Mouse (Mus musculus) E14TG2a.4 (cell line): ENCODE data around the gene Scrt2.

Experiments
- CTCF ChIP-seq: conservative IDR thresholded peaks from 2 replicates; pipeline ENCODE4 v1.5.1; 2014; ENCODE audit warnings: low read length
- NANOG ChIP-seq: IDR thresholded peaks from 2 replicates; pipeline ENCODE4 v1.6.1; 2014; ENCODE audit warnings: borderline replicate concordance, low read length, mixed read lengths
- POU5F1 ChIP-seq: IDR thresholded peaks from 2 replicates; pipeline ENCODE4 v1.6.1; 2014; ENCODE audit warnings: low read length, borderline replicate concordance

DNA sequence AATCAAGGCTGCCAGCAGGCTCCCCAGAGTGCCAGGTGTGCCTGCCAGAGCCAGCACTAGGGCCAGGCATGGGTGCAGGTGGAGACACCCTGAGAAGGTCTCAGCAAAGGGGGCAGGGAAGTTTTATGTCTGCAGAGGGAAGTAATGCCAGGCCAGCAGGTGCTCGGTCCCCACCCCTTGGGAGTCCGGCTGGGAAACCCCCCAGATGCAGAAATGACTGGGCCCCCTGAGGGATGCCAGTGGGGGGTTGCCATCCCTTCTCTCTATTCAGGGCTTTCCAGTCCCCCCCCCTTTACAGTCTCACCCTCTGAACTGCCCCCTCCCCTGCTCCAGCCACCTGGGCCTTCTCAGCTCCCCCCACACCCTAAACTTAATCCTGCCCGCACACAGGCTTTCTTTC is 29.3 kb upstream of the Scrt2 start:
- no peak for TF ChIP-seq CTCF
- no peak for TF ChIP-seq POU5F1
- no peak for TF ChIP-seq NANOG
